Mouse (Mus musculus): ENCODE results near the gene Hs3st3a1. TPM values are rescaled to one million over a fixed set of nuclear protein-coding genes. Genes with fewer than 3 reads are reported as not detected.

Gene Hs3st3a1
- polyA plus RNA-seq, 1 experiment from 2014 or later, result 1.6 TPM

DNA sequence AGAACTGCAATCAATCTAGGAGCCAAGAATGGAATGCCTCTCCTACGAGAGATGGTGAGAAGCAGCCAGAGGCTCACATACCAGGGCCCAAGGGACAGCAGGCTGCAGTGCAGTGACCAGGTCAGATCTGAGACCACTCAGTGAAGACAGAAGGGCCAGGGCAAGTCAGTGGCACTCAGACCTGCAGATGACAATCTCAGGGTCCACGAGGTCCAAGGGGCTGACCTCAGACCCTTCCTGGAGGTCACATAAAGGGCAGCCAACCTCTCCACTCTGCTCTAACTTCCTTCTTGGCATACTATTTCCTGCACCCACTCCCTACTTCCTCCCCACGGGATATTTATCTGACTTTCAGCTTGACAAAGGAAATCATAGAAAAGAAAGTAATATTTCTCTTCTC is 60.8 kb downstream of the Hs3st3a1 start:
- Histone ChIP-seq H3K36me3 (no peaks in the 10 kb centered on the region), H3K27me3 (peaks cover 4% of the 10 kb centered on the region; the same call in 1 of the 2 replicates), H3K27ac (no peak overlapping the region), H3K9ac (no peak overlapping the region), H3K4me3 (replicated peaks) (no peak overlapping the region), H3K4me2 (no peak overlapping the region), H3K9me3 (replicated peaks) (no peaks in the 10 kb centered on the region), H3K4me1 (peaks cover 8% of the 10 kb centered on the region; the same call in 1 of the 2 replicates)
- WGBS, result 16% methylated on average over 3 of the region's 3 CpGs
- ATAC-seq (replicated peaks; ENCODE audit: low FRiP score), result no peak; the same call in 1 of the 2 replicates

DNA sequence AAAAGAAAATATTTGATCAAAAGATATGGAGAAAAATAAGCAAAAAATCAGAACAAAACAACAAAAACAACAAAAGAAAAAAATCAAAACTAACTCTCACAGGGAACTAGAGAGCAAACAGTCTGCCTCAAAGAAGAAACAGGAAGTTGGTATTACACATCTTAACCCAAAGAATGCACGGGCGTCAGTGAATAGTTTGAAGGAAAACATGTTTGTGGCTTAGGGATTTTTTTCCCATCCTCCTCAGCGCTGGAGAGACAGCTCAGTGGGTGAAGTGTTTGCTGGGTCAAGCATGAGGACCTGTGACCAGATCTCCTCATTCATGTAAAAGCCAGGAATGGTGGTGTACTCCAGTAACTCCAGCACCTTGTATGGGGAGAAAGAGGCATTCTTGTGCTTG is 61.5 kb downstream of the Hs3st3a1 start:
- H3K4me2 ChIP-seq, result no peak overlapping the region

DNA sequence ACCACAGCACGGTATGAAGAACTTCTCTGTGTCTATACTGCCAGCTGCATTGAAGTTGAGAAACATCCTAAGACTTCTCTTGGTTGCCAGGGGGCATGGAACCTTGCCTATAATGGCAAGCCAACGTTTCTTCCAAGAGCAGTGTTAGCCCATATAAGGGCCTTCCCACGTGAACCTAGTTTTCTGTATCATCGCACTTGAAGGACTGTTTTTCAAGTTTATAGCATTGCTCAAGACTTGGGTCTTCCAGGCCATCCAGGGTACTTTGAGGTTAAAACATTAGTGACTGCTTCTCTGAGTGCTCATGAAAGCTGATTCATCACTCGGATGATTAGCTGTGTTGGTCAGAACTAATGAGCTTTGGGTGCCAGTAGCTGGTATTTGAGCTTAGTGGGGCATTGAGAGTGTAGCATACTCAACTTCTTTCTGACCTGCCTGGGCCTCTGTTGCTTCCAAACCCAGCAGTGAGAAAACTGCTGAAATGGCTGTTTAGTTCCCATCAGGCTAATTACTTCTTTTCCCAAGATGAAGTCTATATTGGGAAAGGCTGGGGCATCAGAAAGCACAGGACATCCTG is 65.5 kb downstream of the Hs3st3a1 start:
- no peak for ATAC-seq (replicated peaks; ENCODE audit: low FRiP score)
- no peak overlapping the region for H3K9ac ChIP-seq
- H3K27ac ChIP-seq, result no peak overlapping the region
- no peaks in the 10 kb centered on the region for H3K27me3 ChIP-seq
- H3K4me3 ChIP-seq (replicated peaks), result no peak overlapping the region
- peaks cover 7% of the 10 kb centered on the region; the same call in 1 of the 2 replicates for H3K4me1 ChIP-seq
- H3K36me3 ChIP-seq, result no peaks in the 10 kb centered on the region
- WGBS, result 59% methylated on average over 5 of the region's 5 CpGs
- 0 out of 2 replicates have a peak, but pooled peaks cover 8% of the 10 kb centered on the region for H3K9me3 ChIP-seq (replicated peaks)
- no peak overlapping the region for H3K4me2 ChIP-seq

More for the DNA sequence above, 61.5 kb downstream of the Hs3st3a1 start:
- peaks cover 4% of the 10 kb centered on the region; the same call in 1 of the 2 replicates for H3K27me3 ChIP-seq
- H3K27ac ChIP-seq, result no peak overlapping the region
- no peak for ATAC-seq (replicated peaks; ENCODE audit: low FRiP score)
- H3K9me3 ChIP-seq (replicated peaks), result no peaks in the 10 kb centered on the region
- H3K4me3 ChIP-seq (replicated peaks), result no peak overlapping the region
- no peak overlapping the region for H3K9ac ChIP-seq
- 32% methylated on average over 3 of the region's 3 CpGs for WGBS
- H3K36me3 ChIP-seq, result no peaks in the 10 kb centered on the region
- peaks cover 8% of the 10 kb centered on the region; the same call in 1 of the 2 replicates for H3K4me1 ChIP-seq

DNA sequence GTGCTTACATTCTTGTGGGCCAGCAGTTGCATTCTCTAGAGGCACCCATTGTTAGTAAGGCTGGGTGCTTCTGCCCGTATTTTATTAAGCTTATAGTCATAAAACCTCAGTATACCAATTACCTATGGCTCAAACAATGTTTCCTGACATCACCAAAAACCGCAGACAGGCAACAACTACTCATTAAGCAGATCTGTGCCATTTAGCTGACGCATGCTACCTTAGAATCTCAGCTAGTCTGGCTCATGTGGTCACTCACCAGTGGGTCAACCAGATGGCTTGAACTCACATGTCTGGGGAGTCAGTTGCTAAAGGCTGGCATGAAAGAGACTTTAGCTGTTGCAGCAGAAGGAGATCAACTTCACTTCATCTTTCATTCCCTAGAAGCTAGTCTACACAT is 67.9 kb downstream of the Hs3st3a1 start:
- no peaks in the 10 kb centered on the region for H3K27me3 ChIP-seq
- no peak for ATAC-seq (replicated peaks; ENCODE audit: low FRiP score)
- H3K36me3 ChIP-seq, result no peaks in the 10 kb centered on the region
- 0 out of 2 replicates have a peak, but pooled peaks cover 2% of the 10 kb centered on the region for H3K4me1 ChIP-seq
- H3K4me3 ChIP-seq (replicated peaks), result no peak overlapping the region
- H3K9ac ChIP-seq, result no peak overlapping the region
- 84% methylated on average over 3 of the region's 3 CpGs for WGBS
- H3K9me3 ChIP-seq (replicated peaks), result 0 out of 2 replicates have a peak, but pooled peaks cover 8% of the 10 kb centered on the region
- H3K27ac ChIP-seq, result no peak overlapping the region
- H3K4me2 ChIP-seq, result no peak overlapping the region

DNA sequence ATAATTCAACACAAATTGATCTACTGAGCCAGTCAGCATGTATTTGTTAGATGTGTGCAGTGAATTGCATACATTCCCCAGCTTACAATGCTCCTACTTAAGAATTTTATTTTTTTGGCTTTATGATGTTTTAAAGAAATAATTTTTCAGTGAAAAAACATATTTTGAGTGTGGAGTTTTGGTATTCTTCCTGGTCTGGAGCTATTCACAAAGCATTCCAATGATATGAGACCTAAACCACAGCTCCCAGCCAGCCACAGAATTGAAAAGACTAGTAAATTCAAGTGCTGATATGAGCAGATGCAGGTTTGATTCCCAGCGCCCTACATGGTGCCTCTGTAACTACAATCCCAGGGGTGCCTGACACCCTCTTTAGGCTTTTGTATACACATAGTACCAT is 70.8 kb downstream of the Hs3st3a1 start:
- H3K9me3 ChIP-seq (replicated peaks), result 0 out of 2 replicates have a peak, but pooled peaks cover 8% of the 10 kb centered on the region
- no peaks in the 10 kb centered on the region for H3K36me3 ChIP-seq
- no peak overlapping the region for H3K27ac ChIP-seq
- H3K4me2 ChIP-seq, result no peak overlapping the region
- no peak for ATAC-seq (replicated peaks; ENCODE audit: low FRiP score)
- H3K4me1 ChIP-seq, result 0 out of 2 replicates have a peak, but pooled peaks cover 2% of the 10 kb centered on the region
- H3K9ac ChIP-seq, result no peak overlapping the region
- 83% methylated on average over 1 of the region's 1 CpGs for WGBS
- no peak overlapping the region for H3K4me3 ChIP-seq (replicated peaks)
- H3K27me3 ChIP-seq, result peaks cover 4% of the 10 kb centered on the region; the same call in 1 of the 2 replicates

DNA sequence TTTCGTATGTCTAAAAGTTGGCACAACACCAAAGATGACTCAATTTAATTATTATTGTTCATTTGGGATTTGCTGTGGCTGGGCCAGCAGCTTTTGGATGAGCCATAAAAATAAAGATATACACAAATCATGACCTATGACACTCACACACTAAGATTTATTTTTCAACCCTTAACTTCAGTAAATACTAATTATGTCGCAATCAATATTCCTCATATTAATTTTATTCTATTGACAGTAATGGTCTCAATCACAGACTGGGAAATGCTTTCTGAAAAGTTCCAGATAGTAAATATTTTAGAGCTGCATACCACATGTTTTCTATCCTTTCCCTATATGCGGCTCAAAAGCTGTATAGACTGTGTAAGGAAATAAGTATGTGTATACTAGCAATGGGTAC is 71.9 kb downstream of the Hs3st3a1 start:
- H3K9ac ChIP-seq, result no peak overlapping the region
- 0 out of 2 replicates have a peak, but pooled peaks cover 8% of the 10 kb centered on the region for H3K9me3 ChIP-seq (replicated peaks)
- ATAC-seq (replicated peaks; ENCODE audit: low FRiP score), result no peak
- no peak overlapping the region for H3K4me3 ChIP-seq (replicated peaks)
- peaks cover 12% of the 10 kb centered on the region for H3K4me1 ChIP-seq
- no peak overlapping the region for H3K4me2 ChIP-seq
- H3K27me3 ChIP-seq, result peaks cover 6% of the 10 kb centered on the region; the same call in 1 of the 2 replicates
- no peaks in the 10 kb centered on the region for H3K36me3 ChIP-seq
- 57% methylated on average over 3 of the region's 3 CpGs for WGBS
- no peak overlapping the region for H3K27ac ChIP-seq

DNA sequence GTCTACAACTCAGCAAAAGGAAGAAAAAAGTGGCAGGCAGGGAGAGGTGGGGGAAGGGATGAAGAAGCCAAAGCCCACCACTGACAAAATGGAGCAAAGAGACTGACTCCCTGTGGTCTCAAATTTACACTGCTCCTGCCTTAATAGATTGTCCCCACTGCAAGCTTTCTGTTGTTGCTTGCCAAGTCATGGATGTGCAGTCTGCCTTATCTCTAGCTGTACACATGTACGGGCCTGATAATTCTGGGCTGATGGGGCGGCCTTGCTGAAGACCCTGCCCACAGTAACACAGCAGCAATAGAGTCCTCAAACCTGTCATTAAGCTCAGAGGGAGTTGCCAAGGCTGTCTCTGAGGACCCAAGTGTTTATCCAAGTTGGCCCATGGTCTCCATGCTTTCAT is 74.0 kb downstream of the Hs3st3a1 start:
- no peaks in the 10 kb centered on the region for H3K36me3 ChIP-seq
- no peak overlapping the region for H3K9ac ChIP-seq
- peaks cover 13% of the 10 kb centered on the region; the same call in 1 of the 2 replicates for H3K27me3 ChIP-seq
- H3K4me3 ChIP-seq (replicated peaks), result no peak overlapping the region
- no peak overlapping the region for H3K4me2 ChIP-seq
- 0 out of 2 replicates have a peak, but pooled peaks cover 3% of the 10 kb centered on the region for H3K9me3 ChIP-seq (replicated peaks)
- no peak overlapping the region for H3K27ac ChIP-seq
- peaks cover 12% of the 10 kb centered on the region for H3K4me1 ChIP-seq
- no peak; the same call in 1 of the 2 replicates for ATAC-seq (replicated peaks; ENCODE audit: low FRiP score)
- 89% methylated on average over 2 of the region's 2 CpGs for WGBS

DNA sequence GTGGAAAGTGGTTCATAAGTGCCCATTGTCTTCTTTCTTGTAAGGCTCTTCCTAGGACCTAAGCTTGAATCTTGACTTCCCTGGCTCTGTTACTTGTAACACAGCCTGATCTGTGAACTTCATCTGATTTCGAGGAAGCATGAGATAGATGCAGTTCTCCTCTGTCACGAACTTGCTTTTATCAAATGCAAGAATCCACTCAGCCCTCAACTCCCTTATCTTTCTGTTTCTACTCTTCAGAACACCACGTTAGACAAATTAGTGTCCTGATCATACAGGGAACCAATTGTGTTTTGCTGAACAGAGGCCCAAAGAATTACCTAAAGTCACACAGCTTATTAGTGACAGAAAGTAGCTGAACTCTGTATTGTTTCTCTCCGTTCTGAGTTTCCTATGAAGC is 77.2 kb downstream of the Hs3st3a1 start:
- Histone ChIP-seq H3K4me3 (replicated peaks) (no peak overlapping the region), H3K4me2 (no peak overlapping the region), H3K27me3 (peaks cover 13% of the 10 kb centered on the region; the same call in 1 of the 2 replicates), H3K27ac (no peak overlapping the region), H3K4me1 (peaks cover 10% of the 10 kb centered on the region), H3K36me3 (no peaks in the 10 kb centered on the region), H3K9ac (no peak overlapping the region), H3K9me3 (replicated peaks) (no peaks in the 10 kb centered on the region)
- 86% methylated on average over 4 of the region's 4 CpGs for WGBS
- no peak for ATAC-seq (replicated peaks; ENCODE audit: low FRiP score)

DNA sequence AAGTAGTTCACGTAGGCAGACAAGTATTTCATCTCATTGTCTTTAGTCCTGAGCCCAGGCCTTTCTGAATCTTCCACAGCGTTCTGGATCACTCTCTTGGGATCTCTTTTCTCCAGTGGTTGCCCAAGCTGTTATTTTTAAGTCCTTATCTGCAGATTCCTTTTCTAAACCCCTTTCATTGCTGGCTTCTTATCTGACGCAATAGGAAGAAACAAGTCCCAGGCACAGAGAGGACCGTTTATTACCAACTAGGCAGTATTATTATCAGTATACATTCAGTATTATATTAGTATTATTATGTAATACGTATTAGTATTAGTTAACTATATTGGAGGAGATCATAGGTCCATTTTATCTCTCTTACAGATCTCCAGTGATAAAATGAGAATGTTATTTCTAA is 78.3 kb downstream of the Hs3st3a1 start:
- peaks cover 15% of the 10 kb centered on the region for H3K27me3 ChIP-seq
- no peak overlapping the region for H3K4me3 ChIP-seq (replicated peaks)
- H3K4me1 ChIP-seq, result peaks cover 10% of the 10 kb centered on the region
- WGBS, result 86% methylated on average over 5 of the region's 5 CpGs
- no peak overlapping the region for H3K4me2 ChIP-seq
- no peak for ATAC-seq (replicated peaks; ENCODE audit: low FRiP score)
- no peaks in the 10 kb centered on the region for H3K9me3 ChIP-seq (replicated peaks)
- H3K9ac ChIP-seq, result no peak overlapping the region
- H3K36me3 ChIP-seq, result no peaks in the 10 kb centered on the region
- H3K27ac ChIP-seq, result no peak overlapping the region

DNA sequence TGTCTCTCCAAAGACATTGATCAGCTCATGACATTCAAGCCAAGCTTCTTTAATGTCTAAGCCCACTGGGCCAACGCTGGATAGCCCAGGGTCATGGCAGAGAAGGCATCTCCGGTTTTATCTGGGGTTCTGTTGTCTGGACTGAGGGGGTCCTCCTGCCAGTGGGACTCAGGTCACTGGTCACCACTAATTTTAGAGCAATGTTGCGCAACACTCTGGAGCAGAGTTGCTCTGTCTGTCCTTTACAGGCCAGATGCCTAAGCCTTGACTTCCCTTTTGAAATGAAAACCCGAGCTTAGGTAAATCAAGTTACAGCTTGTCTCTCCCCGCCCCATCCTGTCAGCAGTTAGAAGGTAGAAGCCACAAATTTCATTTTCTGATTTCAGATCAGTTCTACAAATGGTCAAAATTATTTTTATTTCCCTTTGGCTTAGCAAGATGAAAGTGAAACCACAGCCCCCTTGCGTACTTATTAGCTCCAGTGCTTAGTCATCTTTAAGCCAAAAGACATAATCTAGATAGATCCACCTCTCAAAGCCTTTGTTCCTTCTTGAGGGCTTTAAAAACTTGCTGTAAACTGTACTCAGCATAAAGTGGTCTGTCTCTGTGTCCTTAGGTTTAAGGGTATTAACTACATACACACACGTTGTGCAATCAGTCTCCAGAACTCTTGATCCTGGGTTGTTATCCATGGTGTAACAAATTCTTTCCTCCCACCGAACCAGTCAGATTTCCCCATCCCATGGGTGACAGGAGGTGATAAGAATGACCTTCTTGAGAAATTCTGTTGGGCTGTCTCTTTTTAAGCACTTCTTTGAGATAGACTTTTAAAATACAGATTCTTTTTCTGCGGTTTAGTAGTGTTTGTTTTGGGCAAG is 81.8 kb downstream of the Hs3st3a1 start:
- WGBS, result 81% methylated on average over 9 of the region's 9 CpGs
- no peak overlapping the region for H3K27ac ChIP-seq
- peaks cover 42% of the 10 kb centered on the region for H3K27me3 ChIP-seq
- no peaks in the 10 kb centered on the region for H3K9me3 ChIP-seq (replicated peaks)
- H3K36me3 ChIP-seq, result no peaks in the 10 kb centered on the region
- ATAC-seq (replicated peaks; ENCODE audit: low FRiP score), result no peak
- H3K4me3 ChIP-seq (replicated peaks), result no peak overlapping the region
- no peak overlapping the region for H3K4me2 ChIP-seq
- peaks cover 3% of the 10 kb centered on the region; the same call in 1 of the 2 replicates for H3K4me1 ChIP-seq
- H3K9ac ChIP-seq, result no peak overlapping the region

DNA sequence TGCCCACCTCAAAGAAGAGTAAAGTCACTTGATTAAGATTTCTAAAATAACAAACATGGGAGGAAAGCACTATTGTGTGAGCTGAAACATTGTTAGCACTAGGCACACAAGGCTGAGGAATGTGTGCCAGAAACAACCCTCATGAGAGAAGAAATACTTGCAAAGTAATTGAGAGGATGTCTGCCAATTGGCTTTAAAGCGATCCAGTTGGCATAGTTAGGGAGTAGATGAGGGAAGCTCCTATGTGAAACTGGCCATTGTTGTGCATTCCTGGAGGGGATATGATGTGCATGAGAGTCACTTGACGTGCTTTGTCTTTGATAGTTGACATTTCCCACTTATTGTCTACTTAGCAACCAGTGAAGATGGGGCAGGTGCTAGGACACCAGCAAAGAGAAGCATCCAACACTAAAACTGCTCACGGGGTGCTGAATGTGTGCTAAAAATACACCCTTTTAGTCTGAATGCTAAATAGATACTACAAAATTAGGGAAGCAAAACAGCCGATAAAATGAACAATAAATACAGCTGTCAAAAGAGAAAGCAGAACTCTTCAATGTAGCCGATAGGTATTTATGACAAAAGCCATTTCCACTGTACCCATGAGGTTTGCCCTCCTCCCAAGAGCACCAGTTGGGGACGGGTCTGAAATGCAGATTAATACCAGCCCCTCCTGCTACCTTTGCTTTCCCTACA is 83.2 kb downstream of the Hs3st3a1 start:
- no peak for ATAC-seq (replicated peaks; ENCODE audit: low FRiP score)
- Histone ChIP-seq H3K9ac (no peak overlapping the region), H3K9me3 (replicated peaks) (no peaks in the 10 kb centered on the region), H3K4me3 (replicated peaks) (no peak overlapping the region), H3K27me3 (peaks cover 44% of the 10 kb centered on the region), H3K4me1 (0 out of 2 replicates have a peak, but pooled peaks cover 3% of the 10 kb centered on the region), H3K27ac (no peak overlapping the region), H3K36me3 (no peaks in the 10 kb centered on the region), H3K4me2 (no peak overlapping the region)
- 88% methylated on average over 6 of the region's 6 CpGs for WGBS
